Mouse (Mus musculus) layer of hippocampus, adult 9-10 months (tissue): Measurements from ENCODE around the gene Ltn1.

ENCODE experiments used
- DNase-seq: peaks from one replicate; pipeline ENCODE4 v3.0.0; 2022; ENCODE audit warnings: low spot score

The Ltn1 gene

DNA sequence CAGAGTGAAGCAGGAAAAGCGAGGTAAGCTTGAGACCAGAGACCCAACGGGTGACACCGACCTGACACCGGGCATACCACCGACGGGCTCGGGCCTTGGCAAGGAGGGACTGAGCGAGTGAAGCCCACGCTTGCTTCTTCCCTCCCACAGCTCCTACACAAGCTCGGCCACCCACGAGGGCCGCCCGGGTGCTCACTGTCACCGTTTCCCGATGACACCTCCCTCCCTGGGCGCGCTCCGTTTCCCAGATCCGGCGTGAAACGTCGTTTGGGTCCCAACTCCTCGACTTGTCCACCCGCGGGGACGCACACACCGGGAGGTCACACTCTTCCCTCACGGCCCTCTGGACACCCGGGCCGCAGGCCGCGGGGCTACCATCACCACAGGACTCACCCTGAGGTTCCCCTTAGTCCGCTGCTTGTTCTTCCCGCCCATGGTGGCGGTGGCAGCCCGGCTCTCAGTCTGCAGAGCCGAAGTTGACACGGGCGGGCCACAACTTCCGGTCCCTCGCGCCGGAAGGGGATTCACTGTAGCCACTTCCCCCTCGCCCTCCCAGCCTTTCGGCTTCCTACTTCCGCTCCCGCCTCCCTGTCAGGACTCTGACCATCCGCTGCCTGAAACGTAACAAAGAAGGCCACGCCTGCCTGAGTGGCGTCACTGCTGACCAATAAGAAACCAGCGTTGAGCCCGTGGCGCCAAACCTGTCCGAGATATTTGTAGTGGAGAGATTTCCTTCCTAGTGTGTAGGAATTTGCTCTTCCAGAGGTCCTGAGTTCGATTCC, at the start of gene Ltn1:
Ltn1 (minus strand) TSS at position 580 of the 782 bp plus-strand sequence.
- DNase-seq, result peak; percentile 98

DNA sequence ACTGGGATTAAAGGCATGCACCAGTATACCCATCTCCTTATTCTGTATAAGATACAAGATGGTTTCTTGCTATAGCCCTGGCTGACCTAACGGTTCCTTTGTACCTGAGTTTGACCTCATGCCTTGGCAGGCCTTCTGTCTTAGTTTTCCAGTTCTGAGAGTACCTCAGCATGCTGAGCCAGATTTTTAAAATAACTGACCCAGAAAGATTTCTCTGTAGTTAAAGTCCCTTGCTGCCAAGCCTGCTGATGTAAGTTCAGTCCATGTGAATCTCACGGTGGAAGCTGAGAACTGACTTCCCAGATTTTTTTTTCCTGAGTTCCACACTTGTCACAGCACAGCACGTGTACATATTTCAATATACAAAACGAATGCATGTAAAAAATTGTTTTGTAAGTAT, 38.2 kb upstream of the Ltn1 start:
- no peak for DNase-seq

DNA sequence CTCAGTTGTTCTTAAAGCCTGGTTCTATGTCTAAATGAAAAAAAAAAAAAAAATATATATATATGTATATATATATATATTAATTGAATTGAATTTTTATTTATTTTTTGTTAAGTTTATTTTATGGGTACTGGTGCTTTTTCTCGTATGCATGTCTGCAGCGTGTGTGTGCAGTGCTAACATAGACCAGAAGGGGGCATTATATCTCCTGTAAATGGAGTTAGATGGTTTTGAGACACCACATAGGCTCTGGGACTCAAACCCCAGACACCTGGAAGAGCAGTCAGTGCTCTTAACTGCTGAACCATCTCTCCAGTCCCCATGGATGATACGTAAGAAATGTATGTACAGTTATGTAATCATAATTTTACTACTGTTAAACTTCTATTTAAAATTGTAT, 26.3 kb upstream of the Ltn1 start:
- no peak for DNase-seq

DNA sequence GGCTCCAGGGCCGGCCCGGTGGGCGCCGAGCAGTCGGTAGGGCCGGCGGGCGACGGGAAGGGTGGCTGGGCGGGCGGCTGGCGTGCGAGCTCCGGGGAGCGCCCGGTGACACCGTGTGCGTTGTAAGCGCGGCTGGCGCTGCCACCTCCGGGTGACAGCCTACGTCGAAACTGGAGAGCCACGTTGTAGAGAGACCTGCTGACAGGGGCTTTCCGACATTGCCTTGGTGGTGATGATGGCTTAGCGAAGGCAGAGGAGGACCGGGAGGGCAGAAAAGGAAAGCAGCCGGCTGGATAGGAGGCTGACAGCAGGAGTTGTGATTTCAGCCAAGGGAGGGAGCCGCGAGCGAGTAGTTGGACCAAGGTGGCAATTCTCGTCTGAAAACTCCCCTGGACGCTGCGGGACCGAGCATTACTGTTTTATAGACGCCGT, 22.8 kb upstream of the Ltn1 start:
- no peak for DNase-seq

DNA sequence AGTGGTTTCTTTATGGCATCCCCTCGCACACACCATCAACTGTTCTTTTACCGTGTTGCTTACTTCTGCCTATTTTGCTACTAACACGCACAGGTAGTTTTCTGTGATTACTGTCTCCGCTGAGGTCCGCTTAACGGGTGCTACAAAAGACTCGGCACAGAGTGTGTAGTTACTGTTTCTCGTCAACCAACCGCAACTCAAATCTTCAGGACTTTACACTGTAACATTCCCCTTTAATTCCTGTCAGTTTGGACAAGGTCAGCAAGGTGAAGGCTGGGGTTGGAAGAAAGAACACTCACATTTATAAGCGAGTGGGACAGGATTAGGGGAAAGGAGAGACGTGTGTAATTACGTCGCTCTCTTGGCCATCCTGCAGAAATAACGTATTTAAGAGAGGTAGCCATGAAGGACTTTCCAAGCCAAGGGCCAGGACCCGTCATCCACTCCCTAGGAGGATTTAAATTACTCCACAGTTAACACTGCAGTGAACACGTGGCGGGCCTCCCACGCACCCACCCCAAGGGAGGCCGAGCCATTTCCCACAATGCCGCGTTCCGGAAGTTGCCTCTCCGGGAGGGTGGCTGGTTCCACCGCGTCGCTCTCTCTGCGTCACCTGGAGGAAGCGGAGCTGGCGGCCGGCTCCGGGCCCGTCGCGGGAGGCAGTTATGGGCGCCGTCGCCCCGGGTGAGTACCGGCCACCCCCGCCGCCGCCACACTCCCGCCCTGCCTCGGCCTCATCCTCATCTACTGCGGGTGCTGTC, 22.2 kb upstream of the Ltn1 start, which contains the start of gene Usp16:
Usp16 (plus strand) TSS at position 285 of the 761 bp plus-strand sequence.
- peak; percentile 86 for DNase-seq

DNA sequence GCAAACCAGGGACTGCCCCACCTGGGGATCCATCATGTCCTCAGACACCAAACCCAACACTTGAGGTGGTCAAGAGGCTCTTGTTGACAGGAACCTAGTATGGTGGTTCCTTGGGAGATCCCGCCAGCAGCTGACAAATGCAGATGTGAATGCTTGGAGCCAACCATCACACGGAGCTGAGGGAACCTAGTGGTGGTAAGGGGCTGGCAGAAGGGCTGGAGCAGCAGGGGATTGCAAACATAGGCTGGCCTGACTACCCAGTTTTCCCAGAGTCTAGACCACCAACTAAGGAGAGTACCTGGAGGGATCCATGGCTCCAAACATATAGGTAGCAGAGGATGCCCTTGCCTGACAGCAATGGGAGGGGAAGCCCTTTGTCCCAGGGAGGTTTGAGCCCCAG, 20.8 kb upstream of the Ltn1 start:
- no peak for DNase-seq

DNA sequence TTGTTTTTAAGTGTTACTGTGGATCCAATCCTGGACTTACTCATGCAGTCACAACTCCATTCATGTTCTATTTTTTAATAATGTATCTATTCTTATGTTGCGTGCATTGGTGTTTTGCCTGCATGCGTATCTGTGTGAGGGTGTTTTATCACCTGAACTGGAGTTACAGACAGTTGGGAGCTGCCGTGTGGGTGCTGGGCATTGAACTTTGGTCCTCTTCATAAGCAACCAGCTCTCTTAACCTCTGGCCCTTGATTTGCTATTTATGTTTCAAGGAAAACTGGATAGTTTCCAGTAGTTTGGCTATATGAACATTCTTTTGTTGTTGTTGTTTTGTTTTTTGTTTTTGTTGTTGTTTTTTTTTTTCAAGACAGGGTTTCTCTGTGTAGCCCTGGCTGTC, 13.1 kb upstream of the Ltn1 start:
- no peak for DNase-seq

DNA sequence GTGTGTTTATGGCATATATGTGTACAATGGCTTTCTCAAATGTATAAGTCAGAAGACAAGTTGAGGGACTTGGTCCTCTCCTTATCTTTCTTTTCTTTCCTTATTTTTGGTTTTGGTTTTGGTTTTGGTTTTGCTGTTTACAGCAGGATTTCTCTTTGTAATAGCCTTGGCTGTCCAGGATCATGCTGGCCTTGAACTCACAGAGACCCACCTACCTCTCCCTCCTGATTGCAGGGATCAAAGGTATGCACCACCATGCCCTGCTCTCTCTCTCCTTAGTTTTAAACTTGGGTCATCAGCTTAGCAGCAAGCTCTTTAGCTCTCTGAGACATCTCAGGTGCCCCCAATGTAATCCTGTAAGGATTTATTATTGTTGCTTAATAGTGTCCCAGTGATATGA, 12.7 kb upstream of the Ltn1 start:
- no peak for DNase-seq

DNA sequence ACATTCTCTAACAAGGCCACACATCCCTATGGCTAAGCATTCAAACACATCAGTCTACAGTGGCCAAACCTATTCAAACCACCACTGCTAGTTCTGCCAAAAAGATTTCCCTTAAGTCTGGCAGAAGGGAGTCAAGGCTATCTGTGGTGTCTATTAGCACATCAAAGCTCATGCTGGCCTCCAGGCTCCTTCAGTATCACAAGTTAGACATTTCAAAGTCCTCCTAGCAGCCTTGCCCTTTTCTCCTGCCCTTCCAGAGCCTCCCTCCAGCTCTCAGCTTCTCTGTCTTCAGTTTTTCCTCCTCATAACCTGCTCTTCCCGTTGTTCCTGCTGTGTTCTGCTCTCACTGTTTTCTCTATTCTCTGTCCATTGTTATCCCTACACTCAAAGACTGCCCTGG, 11.7 kb upstream of the Ltn1 start:
- DNase-seq, result no peak

DNA sequence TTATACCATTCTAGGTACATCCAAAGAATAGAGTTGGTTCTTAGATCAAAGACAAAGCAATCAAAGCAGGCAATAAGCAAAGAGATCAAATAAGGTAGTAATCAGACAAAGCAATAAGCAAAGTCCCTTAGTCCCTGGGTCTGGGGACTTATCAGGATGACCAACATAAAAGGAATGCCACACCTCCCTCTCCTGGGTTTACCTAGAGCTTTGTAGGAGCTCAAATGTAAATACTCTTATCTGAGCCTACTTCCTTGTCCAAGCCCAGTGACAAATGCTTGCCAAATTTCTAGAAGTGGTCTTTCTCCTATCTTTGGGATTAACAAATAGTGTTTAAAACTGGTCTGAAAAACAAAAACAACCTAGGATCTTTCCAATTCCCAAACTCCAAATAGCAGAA, 10.8 kb upstream of the Ltn1 start:
- no peak for DNase-seq

DNA sequence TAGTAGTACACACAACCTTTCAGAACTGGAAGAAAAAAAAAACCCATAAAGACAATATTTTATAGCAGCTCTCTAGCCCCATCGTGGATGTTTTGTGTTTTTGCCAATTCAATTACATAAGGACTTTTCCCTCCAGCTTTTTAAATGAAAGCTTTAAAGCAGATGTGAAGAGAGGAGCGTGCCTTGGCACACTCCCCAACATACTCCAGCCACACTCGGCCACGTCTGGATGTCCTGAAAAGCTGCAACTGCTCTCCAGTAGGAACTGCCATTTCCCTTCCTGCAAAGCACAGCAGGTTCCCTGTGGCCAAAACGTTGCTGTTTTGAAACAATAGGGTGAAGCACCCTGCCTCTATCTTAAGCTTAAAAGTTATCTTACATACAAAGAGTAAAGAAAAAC, 9.9 kb upstream of the Ltn1 start:
- DNase-seq, result no peak

DNA sequence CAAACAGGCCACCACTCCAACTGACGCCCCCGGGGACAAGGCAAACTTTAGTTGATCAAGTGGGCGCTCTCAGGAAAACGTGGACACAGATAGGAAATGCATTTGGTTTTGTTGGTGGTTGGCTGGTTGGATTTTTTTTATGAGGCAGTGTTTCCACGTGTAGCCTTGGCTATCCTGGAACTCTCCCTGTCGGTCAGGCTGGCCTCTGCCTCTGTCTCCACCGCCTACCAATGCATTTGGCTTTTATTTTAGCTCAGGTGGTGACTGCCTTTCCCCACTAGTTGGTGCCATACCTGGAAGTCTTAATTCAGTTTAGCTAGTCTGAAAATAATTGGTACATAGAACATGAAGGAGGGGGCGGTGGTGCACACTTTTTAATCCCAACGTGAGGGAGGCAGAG, 8.7 kb upstream of the Ltn1 start:
- DNase-seq, result no peak

DNA sequence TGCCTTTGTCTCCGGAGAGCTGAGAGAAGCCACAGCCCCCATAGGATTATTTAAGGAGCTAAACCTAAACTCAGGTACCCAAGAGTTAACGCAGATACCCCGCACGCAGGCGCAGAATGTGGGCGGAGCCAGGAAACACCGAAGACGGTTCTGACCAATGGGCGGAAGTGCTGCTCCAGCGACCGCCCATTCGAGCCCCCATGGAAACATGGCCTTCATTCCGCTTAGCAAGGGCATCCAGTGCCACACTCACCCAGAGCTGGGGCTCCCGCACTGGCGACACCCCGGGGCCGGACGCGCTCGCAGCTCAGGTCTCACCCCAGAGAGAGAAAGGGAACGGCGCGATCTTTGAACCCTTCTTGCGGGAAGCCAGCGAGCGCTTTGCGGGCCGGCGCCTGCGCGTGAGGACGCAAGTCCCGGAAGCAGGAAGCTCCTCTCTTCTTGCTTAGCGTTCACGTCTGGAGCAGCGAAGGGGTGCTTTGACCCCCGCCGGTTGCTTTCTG, 7.8 kb upstream of the Ltn1 start, which contains the start of gene Rwdd2b:
Rwdd2b (minus strand) TSS at position 390 of the 503 bp plus-strand sequence.
- peak; percentile 87 for DNase-seq

DNA sequence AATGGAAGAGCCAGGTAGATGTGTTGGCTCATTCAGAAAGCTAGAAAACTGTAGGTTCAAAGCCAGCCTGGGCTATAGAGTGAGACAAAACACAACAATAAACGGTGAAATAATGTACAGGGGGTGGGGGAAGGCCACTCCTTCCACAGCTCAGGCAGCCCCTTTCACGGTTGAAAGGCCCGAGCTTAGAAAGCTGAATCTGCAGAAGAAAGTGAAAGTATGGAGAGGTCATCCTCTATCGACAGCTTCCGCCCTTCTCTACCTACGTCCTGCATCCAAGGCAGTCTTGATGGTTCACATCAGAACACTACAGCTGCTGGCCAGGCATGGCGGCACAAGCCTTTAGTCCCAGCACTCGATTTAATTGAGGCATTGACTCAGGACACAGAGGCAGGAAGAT, 6.3 kb upstream of the Ltn1 start:
- DNase-seq, result no peak

DNA sequence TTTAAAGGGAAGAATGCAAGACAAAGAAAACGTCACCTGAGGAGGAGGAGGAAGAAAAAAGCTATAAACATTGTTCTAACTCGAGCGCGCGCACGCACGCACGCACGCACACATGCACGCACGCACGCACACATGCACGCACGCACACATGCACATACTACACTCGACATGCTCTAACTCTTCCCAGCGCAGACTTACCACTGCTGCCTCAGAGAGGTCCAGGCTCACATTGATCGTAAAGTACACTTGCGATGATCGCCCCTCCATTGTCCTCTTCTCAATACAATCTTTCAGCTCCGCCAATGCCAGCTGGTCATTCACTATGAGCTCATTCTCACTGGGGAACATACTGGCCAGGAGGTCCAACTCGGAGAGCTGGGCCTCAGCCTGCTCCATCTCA, 4.7 kb upstream of the Ltn1 start:
- DNase-seq, result no peak

DNA sequence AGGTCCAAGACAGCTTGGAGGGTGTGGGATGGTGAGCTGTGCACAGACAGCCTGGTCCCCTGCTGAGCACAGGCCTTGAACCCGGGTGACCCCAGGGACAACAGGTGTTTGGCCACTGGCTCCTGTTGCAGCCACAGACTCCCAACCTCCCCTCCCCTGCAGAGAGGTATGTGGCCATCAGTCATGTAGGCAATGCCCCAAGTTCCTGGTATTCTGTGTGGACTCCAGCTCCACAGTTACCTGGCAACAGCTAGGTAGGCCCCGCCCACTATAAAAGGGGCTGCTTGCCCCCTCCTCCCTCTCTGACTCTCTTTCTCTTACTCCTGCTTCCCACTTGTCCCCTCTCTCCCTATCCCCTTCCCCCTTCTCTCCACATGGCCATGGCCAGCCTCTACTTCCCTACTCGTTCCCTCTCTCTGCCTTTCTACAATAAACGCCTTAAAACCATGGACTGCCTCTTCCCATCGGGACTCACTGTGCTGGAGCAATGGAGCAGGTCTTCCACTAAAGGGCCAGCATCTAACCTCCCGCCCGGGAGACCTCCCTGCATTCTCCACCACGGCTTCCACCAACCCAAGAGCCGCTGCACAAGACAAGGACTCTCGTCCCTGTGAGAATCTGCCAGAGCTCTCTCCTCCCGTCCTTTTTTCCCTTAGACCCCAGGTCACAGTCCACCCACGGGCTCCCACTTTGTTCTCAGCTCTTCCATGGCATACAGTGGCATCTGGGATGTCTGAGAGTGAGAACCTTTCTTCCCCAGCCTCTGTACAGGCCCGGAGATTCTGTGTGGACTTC, 3.2 kb upstream of the Ltn1 start:
- DNase-seq, result no peak

DNA sequence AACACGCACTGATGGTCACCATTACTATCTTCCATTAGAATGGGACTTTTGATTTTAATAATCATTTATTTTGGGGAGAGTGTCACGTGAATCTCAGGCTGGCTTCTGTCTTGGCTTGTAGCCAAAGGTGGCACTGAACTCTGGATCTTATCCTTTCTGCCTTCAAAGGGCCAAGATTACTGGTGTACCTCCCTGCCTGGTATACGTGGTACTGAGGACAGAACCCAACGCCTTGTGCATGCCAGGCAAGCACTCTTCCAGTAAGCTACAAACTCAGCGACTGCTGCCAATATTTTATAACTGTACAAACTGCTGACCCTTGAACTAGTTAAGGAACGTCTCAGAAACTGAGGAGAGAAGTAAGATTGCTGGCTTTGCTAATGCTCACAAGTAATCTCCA, 2.5 kb upstream of the Ltn1 start:
- no peak for DNase-seq

DNA sequence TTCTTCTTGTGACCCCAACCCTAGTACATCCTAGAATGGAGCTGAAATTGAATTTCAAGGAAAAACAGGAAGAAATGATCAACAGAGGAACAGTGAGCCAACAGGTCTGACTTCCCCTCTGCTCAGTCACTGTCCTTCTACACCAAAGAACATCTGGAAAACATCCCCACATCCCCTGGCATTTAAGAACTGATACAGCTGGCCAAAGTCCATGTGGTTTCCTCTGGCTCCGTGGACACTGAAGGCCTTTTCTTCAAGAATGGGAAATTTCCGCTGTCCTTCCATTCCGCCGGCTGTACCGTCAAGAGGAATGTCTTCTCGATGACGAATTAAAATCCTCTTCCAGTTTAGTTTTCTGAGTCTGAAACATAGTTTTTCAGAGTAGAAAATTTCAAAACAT, 1.9 kb upstream of the Ltn1 start:
- DNase-seq, result no peak

DNA sequence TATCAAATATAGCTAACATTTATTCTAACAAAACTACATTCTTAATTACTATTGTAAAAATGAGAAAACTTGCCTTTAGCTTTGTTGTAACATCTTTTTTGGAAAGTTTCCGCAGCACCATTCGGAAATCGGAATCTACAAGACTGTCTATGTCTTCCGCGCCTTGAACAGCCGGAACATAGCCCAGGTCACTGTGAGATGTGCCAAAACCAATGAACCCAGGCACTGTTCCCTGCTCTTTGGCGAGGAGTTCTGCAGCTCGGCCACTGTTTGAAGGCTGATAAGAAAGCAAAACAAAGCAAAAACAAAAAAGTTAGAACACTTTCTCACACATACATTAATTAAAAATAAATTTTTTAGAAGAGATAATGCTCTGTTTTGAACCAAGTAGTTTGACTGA, 4.9 kb downstream of the Ltn1 start:
- no peak for DNase-seq

DNA sequence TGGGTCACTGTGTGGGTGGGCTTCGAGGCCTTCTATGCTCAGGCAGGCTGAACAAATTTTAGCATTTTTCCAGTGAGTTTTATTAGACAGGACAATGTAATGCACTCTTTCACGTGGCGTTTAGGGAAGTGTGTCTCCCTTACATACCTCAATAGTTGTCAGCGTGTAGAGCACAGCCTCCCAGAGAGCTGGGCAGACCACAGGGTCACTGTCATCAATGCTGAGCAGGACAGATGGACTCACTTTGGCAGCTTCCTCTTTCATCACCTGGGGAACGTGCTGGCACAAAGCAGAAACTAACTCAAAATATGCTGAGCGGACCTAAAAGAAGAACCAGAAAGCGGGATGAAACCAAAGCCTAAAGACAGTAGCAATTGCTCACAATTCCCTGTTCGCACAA, 11.8 kb downstream of the Ltn1 start:
- DNase-seq, result no peak

DNA sequence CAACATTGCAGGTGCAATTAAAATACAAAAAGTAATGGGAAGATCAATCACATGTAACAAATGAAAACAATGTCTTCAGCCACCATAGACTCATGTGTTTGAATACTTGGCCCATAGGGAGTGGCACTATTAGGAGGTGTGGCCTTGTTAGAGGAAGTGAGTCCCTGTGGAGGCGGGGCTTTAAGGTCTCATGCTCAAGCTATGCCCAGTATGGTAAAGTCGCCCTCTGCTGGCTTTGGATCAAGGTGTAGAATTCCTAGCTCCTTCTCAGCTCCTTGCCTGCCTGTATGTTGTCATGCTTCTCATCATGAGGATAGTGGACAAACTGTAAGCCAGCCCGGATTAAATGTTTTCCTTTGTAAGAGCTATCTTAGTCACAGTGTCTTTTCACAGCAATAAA, 27.4 kb downstream of the Ltn1 start:
- DNase-seq, result no peak

DNA sequence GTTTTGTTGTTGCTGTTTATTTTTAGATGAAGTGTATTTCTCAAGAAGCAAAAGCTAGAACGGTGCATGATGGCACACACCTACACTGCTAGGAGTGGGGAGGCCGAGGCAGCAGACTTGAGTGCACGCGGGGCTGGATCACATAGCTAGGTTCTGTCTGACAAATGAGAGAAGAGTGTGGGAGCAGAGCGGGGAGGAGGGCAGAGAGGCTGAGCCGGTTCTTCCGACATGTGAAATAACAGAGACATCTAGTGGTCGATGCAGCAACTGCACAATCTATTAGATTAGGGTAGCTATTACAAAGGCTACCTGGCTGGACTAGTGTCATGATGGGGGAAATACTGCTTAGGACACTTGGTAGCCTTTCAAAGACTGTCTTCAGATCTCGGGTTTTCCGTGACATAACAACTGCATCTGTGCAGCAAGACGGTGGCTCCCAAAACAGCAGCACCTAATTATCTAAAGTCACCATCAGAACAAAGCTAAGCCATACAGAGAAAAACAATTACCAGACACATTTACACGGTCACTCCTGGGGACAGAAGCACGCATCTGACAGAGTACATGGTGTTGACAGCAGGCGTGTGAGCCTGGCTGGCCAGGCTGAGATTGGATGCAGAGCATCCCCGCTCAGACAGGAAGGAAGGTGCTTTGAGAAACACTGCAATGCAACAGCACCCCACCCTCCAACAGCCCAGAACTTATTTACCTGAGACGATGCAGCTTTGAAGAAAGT, 38.4 kb downstream of the Ltn1 start:
- DNase-seq, result peak; percentile 68
